Mouse (Mus musculus): ENCODE data around the gene Phka2.
A peak's percentile ranks its signal among the peaks of the same experiment; 100 is the strongest.

Phka2 gene

DNA sequence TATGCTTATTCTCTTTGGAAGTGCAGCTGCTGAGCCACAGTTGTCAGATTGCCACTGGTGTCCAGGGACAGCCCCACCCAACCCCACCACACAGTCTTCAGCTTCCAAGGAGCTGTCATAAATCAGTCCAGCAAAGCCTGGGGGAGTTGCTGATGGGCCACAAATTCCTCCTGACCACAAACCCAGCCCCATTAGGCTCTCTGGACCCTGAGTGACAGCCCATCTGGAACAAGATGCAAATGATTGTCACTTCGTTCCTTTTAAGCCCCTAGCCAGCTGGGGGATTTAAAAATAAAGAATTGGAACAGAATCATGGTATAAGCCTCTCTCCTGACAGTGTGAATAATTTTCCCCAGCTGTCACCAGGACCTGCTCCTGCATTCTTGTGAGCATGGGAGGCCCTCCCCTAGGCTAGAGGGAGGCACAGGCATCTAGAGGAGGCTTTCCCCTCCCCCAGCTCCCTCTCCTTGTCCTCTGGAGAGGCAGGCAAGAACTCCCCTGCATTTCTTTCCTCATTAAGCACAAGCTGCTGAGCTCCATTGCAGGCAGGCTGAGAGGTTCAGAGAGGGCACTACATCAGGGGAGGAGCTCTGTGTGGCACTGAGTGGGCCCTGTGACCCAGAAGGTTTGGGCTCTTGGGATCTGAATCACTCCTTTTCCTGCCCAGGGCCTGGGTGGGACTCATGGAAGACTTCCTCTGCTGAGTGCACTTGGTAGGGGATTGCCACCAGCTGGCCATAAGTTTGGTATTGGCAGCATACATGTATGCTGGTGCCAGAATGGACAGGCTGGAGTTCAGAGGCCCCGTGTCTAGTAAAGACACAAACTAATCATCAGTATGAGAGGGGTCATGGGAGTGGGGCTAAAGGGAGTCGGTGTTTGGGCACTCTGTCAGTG, 96.8 kb downstream of the Phka2 start:
- DNase-seq (ENCODE audit: low read depth, low spot score): peak; percentile 75

DNA sequence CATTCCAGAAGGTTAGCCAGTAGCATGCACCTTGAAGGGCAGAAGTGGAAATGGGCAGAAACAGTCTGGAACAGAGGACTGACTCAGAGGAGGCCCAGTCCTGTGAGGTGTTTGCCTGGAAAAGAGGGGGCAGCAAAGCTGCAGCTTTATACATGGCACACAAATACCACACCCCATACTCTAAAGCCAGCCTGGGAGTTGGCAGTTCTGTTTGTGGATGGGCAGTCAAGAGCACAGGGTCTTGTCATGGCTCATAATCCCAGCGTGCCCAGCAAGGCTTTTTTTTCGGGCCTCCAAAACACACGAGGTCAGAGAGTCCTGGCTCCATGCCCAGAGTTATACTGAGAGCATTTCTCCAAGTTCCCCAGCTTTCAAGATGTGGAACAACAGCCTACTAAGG, 99.1 kb downstream of the Phka2 start:
- no peak for DNase-seq (ENCODE audit: low read depth, low spot score)

DNA sequence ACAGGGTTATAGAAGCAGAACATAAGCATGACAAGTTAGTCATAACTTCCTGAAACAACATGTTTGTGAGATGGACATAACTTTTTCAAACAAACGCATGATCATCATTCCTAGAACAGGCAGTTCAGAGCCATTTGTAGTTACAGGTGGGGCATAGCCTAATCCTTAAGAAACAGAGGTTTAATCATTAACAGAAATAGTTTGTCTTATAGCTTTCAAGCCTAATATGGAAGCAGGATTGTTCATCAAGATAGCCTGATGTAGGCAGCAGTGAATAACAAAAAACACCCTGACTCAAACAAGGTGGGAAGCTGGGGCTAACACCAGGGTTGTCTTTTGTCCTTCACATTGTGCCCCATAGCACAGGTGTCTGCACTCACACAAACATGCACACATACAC, 100.8 kb downstream of the Phka2 start:
- DNase-seq (ENCODE audit: low read depth, low spot score): no peak

DNA sequence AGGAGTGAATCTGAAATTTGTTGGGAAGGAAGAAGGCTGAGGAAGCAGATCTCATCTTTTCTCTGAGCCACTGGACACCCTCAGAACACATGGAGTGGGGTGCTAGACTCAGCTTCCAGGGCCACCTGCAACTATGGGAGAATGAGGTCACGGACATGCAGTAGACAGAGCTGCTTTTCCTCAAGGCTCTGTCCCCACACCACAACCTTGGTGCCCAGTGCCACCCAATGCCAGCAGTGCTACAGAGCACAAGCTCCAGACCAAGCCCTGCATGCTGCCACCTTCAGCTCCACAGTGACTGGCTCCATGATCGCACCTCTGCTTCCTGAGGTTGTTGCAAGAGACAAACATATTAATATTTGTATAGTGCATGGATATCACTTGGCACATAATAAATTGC, 101.3 kb downstream of the Phka2 start:
- no peak for DNase-seq (ENCODE audit: low read depth, low spot score)

DNA sequence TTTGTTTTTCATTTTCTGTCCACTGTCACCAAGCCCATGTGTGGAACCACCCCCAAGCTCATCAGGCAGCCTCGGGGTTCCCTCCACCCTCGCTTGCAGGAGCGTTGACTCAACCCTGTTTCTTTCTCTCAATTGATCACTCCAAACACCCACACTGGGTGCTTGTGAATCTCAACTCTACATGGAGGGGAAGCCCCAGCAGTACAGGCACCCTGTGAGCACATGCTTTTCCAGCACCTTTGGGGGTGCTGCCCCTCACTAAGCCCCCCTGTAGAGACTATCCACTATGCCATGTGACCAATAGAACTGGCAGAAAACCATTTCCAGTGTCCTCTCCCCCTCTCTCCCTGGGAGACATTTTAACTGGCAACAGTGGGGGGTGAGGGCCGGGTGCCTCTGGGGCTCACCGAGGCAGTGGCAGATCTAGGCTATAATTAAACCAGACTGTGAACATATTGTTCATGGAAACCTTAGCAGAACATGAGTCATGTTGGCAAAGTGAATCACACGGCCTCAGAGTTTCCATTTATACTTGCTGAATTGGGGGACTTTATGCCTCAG, 102.1 kb downstream of the Phka2 start:
- no peak for DNase-seq (ENCODE audit: low read depth, low spot score)

DNA sequence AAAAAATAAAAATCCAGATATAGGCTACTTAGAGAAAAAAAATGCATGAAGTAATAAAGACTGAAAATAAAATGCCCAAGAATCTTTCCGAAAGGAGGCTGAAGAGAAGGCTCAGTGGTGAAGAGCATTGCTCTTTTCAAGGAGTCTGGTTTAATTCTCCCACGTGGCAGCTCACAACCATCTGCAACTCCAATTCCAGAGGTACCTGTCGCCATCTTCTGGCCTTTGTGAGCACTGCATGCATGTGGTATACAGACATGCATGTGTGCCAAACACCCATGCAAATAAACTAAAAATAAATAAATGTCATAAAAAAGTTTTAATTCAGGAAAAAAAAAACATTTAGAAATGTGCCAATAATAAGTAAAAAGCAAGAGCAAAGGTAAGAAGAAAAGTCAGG, 107.9 kb downstream of the Phka2 start:
- peak; percentile 51 for DNase-seq (ENCODE audit: low read depth, low spot score)

DNA sequence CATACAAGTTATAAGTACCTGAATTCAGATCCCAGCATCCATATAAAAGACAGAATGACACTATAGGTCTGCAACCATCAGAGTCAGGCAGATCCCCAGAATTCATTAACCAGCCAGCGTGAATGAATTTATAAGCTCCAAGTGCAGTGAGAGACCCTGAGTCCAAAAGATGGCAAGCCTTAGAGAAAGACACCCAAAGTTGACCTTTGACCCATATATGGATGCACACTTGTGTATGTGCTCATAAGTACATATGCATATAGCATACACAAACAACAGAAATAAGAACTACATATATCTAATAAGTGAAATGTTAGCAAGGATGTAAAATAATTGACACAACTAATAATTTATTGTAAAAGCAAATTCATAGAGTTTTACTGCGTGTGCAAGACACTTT, 108.5 kb downstream of the Phka2 start:
- no peak for DNase-seq (ENCODE audit: low read depth, low spot score)

DNA sequence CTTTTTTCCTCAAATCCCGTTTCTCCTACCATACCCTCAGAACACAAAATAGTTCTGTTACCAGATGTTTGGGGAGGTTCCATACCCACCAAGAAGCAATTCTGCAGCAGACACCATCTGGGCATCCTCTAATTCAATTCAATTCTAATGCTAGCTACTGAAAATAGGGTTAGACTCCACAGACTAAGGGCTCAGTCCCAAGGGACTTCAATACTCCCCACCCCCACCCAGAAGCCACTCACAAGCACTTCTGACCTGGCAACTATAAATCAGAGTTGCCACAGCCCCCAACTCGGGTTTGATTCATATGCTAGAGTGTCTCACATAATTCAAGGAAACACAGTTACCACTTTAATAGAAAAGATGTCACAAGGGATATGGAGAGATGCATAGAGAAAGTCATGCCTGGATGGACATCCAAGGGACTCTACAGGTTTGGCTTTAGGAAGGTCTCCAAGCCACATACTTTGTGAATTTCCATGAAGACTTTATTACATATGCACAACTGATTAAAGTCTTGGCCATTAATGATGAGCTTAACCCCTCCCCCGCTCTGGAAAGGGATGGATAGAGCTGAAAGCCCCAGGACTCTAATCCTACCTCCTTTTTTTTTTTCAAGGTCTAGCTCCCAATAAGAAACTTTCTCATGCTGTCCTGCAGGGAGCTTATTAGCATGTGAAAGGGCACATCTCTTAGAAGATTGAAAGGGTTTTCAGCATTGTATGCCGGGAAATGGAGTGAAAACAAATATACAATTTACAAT, 109.1 kb downstream of the Phka2 start:
- peak; percentile 54 for DNase-seq (ENCODE audit: low read depth, low spot score)
